Mouse (Mus musculus): ENCODE data around the gene Ezr.

The Ezr gene

GRCm38 (mm10) chr17:6769602-6770001, 13.0 kb downstream of the Ezr start:
- DNase-seq (ENCODE audit: low read depth, low spot score), result no peak

DNA sequence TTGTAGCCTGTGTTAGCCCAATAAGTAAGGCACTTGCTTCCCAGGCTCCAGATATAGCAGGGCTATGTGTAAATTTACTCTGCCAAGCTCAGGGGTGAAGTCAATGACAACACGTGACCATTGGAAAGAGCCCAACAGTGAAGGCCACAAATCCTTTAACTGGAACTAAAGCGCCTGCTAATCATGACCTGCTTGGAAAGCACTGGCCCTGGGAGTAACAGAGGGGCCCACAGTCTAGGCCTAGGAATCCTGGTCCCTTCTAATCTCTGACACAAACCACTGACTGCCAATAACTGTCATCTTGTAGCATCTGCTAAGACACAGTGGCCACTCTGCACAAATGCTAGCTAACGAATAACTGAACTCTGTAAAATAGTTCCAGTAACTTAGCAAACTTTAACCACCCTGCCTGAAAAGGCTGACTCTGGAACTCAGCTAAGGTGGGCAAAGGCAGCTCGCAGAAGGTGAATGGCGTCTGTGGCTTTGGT, 14.2 kb downstream of the Ezr start:
- DNase-seq (ENCODE audit: low read depth, low spot score), result no peak

DNA sequence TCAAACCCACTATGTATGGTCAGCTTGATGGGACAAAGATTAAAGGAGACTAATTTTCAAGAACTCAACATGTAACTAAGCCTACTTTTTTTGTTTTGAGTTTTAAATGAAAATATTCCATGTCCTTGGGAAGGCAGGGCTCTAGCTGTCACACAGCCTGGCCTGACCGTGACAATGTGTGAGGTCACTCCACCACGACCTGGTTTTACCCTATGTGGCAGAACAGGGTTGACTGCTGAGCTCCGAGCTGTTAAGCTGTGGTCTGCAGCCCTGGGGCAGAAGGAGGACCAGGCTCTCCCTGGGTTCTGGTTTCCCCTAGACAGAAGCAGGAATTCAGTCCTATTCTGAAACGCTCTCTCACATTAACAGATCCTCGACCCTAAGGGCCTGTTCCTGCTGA, 14.8 kb downstream of the Ezr start:
- no peak for DNase-seq (ENCODE audit: low read depth, low spot score)

GRCm38 (mm10) chr17:6766823-6767222, 15.8 kb downstream of the Ezr start:
- no peak for DNase-seq (ENCODE audit: low read depth, low spot score)

- DNase-seq (ENCODE audit: low read depth, low spot score), result no peak
These were observed 16.7 kb downstream of the Ezr start for GRCm38 (mm10) chr17:6765886-6766285.

- DNase-seq (ENCODE audit: low read depth, low spot score), result no peak
These were observed 17.9 kb downstream of the Ezr start for GRCm38 (mm10) chr17:6764730-6765129.

- DNase-seq (ENCODE audit: low read depth, low spot score), result no peak
These were observed 18.4 kb downstream of the Ezr start for GRCm38 (mm10) chr17:6764227-6764593.

DNA sequence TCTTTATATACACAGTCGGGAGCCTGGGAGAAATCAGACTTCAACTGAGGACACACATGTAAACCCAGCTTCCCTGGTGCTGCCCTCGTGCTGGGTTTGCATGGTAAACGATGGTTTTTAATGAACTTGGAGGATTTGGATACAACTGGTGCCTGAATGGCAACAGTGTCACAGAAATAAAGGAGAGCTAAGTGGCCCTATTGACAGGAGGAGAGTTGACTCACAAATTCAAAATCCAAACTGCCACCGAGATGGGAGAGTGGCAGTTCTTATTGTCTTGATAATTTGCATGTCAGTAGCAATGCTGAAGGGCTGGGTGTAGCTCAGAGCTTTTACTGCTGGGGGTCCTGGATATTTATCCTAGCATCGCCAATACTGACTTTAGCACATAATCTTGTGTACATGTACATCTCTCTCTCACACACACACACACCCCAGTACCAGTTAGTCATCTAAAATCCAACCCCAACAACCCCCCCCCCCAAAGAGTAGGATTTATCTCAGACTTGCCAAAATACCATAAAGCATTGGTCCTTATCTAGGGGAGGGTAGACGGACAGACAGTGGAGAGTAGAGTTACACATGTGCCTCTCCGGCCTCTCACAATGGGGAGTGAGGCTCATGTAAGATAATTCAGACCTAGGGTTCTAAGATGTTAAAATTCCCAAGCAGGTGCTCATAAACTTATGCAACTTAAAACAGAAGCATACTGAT, 18.9 kb downstream of the Ezr start:
- DNase-seq (ENCODE audit: low read depth, low spot score), result no peak

- no peak for DNase-seq (ENCODE audit: low read depth, low spot score)
These were observed 22.8 kb downstream of the Ezr start for GRCm38 (mm10) chr17:6759717-6760292.

DNA sequence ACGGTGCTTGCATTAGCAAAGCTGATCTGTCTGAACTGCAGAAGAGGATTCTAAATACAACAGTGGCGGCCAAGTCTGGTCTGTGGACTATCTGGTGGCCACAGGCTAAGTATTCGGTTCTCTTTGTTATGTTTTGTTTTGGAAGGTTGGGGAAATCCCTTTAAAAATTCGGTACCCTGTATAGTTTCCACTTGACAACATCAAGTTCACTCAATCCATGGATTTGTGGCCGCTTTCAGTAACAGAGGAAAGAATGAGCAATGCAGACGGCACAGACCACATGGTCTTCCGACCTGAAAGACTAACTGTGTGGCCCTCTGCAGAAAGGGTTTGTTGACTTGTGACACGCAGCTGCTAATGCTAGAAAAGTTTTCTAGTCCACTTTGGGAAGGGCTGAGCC, 23.7 kb downstream of the Ezr start:
- no peak for DNase-seq (ENCODE audit: low read depth, low spot score)

GRCm38 (mm10) chr17:6757902-6758301, 24.7 kb downstream of the Ezr start:
- no peak for DNase-seq (ENCODE audit: low read depth, low spot score)

- DNase-seq (ENCODE audit: low read depth, low spot score), result no peak
These were observed 26.7 kb downstream of the Ezr start for GRCm38 (mm10) chr17:6755873-6756272.

- no peak for DNase-seq (ENCODE audit: low read depth, low spot score)
These were observed 27.4 kb downstream of the Ezr start for GRCm38 (mm10) chr17:6755176-6755575.

DNA sequence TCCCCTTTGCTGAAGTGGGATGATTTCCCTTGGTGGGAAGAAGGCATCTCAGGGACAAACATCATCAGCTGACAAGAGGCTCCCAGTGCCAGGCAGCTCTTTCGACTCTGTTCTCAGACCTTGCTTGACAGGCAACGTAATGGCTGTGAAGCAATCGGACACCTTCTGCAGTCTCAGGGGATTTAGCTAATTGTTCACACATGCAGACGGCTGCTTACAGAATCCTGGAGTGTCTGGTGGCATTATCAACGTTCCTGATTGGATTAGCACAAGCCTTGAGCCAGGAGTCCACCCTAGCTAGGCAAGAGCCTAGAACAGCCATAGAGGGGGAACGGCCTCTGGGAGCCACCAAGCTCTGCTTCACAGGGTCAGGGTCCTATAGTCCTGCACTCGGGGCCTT, 30.2 kb downstream of the Ezr start:
- DNase-seq (ENCODE audit: low read depth, low spot score), result no peak

- DNase-seq (ENCODE audit: low read depth, low spot score), result no peak
These were observed 31.2 kb downstream of the Ezr start for GRCm38 (mm10) chr17:6751221-6751859.

DNA sequence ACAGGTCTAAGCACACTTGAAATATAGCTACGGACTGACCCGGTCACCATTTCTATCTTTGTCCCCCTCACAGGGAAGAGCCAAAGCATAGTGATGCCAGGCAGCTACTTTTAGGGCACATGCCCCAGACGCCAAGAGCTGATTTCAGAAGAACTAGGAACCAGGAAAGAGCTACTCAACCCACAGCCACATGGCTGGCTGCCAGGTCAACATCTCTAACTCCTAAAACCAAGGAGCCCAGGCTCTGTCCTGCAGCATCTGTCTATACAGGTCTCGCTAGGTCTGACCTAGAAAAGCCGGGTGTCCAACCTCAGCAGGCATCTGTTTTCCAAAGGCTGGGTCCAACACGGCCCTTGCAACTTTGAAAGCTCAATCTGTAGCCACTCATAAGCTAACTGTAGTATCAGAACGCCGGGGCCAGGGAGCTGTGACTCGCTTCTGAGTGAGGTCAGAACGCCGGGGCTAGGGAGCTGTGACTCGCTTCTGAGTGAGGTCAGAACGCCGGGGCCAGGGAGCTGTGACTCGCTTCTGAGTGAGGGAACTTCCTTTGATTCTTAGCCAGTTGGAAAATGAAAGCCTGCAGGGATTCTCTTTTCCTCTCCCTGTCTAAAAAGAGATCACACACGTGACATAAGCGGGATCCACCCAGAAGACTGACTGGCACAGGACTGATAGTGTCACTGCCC, 33.7 kb downstream of the Ezr start:
- DNase-seq (ENCODE audit: low read depth, low spot score), result no peak

DNA sequence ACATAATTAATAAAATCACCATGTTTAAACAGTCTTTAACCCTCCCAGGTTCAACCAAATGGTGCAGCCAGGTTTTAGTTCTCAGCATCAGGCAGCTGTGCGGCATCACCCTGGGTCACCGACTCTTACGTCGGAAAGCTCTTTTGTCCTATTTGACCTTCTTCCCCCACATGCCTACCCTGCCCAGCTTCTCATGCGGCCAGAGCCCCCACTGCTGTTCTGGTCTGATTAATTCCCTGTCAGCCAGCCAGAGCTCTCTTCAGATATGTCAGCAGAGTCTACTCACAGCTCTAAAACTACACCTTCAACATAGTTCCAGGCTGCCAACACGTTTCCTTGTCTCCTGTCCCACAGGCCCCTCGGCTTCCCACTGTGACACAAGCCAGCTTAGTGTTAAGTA, 35.1 kb downstream of the Ezr start:
- DNase-seq (ENCODE audit: low read depth, low spot score), result no peak

DNA sequence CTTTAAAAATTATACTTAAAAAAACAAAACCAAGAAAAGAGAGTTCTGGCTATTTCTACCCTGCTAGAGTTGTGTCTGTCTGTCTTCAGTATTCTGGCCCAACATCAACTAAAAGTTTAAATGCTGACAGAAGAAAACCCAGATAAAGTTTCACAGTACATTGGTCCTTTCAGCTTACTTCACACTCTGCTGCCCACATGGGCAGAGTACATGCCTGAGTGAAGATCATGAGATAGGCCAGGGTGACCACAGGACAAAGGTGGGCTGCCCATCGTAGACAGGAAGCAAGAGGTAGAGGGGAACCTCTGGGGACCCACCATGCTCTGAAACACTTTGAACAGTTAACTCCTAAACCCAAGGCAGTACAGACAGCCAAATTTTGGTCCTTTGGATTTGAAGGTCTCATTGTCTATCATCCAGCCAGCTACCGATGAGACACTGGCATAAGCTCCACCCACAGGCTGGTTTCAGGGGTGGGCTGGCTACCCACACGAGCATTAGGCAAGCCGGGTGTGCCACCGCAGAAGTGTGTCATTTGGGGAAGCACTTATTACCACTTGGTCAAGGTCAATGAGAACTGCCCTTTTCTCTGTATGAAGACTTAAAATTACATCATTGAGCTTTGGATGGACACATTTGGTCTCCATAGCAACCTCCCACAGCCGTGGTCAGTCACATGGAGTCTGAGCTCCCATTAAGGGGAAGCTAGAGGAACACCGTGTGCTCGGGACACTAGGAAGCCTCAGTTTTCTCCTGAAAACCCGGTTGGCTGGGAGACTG, 35.9 kb downstream of the Ezr start:
- DNase-seq (ENCODE audit: low read depth, low spot score), result peak; percentile 47

DNA sequence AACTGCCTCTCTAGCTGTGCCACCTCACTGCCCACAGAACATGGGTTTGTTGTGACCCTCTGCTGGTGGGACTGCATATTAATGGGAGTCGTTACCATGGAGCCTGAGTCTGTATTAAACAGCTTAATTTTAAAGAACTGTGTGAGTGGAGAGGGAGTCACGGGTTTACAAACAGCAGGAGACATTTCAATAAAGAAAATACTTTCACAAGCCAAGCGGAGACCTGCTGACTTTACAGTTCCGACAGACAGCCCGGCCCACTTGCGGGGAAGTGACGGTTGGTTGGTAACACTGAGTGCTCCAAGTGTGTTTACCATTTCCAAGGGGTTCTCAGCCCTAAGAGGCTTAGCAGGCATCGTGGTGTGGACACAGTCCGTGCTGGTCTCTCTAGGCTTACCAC, 36.6 kb downstream of the Ezr start:
- no peak for DNase-seq (ENCODE audit: low read depth, low spot score)

- no peak for DNase-seq (ENCODE audit: low read depth, low spot score)
These were observed 37.1 kb downstream of the Ezr start for GRCm38 (mm10) chr17:6745503-6745902.

DNA sequence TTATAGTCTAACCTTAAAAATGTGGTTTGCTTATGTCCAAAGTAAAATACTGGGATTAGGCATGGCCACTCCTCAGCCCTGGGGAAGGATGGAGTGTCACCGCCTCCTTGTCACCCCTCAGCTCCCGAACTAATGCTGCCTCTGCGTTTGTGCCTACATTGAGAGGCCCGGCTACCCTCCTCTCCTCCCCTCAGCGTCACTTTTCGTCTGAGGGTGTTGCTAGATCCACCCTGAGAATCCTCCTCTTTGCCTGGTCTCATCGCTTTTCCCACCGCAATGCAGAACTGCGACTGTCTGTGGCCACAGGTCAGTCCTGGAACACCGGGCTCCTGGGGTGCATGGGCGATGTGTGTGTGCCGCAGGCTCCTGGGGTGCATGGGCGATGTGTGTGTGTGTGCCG, 37.7 kb downstream of the Ezr start:
- no peak for DNase-seq (ENCODE audit: low read depth, low spot score)

- no peak for DNase-seq (ENCODE audit: low read depth, low spot score)
These were observed 38.2 kb downstream of the Ezr start for GRCm38 (mm10) chr17:6744366-6744765.

All from skeletal muscle tissue, adult 2 months (tissue).